Comparison of ENCODE assay signal across 8 mouse cellular contexts in genomic region chr19:45031780-45032179, GRCm38 (mm10). TPM values are rescaled to one million over a fixed set of nuclear protein-coding genes. Genes with fewer than 3 reads are reported as not detected.
DNase-seq lines count a peak whose midpoint lies in the region; ATAC-seq and TF ChIP-seq lines count a peak whose summit lies in the region.

No protein-coding gene starts in this region.

- no peak for TF ChIP-seq POLR2A in bone marrow, adult 2 months (IDR thresholded peaks at IDR 0.05; ENCODE audit: borderline replicate concordance, control insufficient read depth, low read depth, low read length)
- no peak for TF ChIP-seq POLR2A in embryonic fibroblast, embryonic 13.5 days (IDR thresholded peaks at IDR 0.05; ENCODE audit: low read depth, low read length)

- H3K9me3 ChIP-seq in G1E (replicated peaks), result no peaks in the 10 kb centered on the region
- H3K9me3 ChIP-seq in heart, postnatal 0 days (replicated peaks; ENCODE audit: control insufficient read depth, low read length), result no peaks in the 10 kb centered on the region
- no peaks in the 10 kb centered on the region for H3K9me3 ChIP-seq in lung, embryonic 14.5 days (ENCODE audit: low read depth, low read length)

- no peak for DNase-seq in G1E (ENCODE audit: low spot score)
- peak; percentile 84 for DNase-seq in heart, postnatal 0 days (ENCODE audit: low spot score)
- DNase-seq in kidney, postnatal 10 days, result peak; percentile 90
- DNase-seq in lung, embryonic 14.5 days, result peak; percentile 94
- peak; percentile 93 for DNase-seq in retina, embryonic 14.5 days (ENCODE audit: low spot score)

- peaks cover 31% of the 10 kb centered on the region for H3K4me1 ChIP-seq in G1E (ENCODE audit: insufficient read depth, low read depth, low read length)
- H3K4me1 ChIP-seq in bone marrow, adult 2 months (ENCODE audit: control insufficient read depth, insufficient read depth, low read length), result no peaks in the 10 kb centered on the region
- H3K4me1 ChIP-seq in embryonic fibroblast, embryonic 13.5 days (ENCODE audit: control insufficient read depth, insufficient read depth, low read length), result no peaks in the 10 kb centered on the region
- peaks cover 13% of the 10 kb centered on the region; the same call in 1 of the 2 replicates for H3K4me1 ChIP-seq in heart, postnatal 0 days (ENCODE audit: control insufficient read depth, insufficient read depth)
- 0 out of 2 replicates have a peak, but pooled peaks cover 6% of the 10 kb centered on the region for H3K4me1 ChIP-seq in lung, embryonic 14.5 days (ENCODE audit: insufficient read depth)

- H3K27me3 ChIP-seq in G1E (ENCODE audit: insufficient read depth, low read length), result peaks cover 22% of the 10 kb centered on the region
- H3K27me3 ChIP-seq in heart, postnatal 0 days (ENCODE audit: control insufficient read depth, insufficient read depth, low read length), result 0 out of 2 replicates have a peak, but pooled peaks cover 5% of the 10 kb centered on the region
- no peaks in the 10 kb centered on the region for H3K27me3 ChIP-seq in lung, embryonic 14.5 days (ENCODE audit: insufficient read depth, low read length)

- no peak overlapping the region for H3K27ac ChIP-seq in bone marrow, adult 2 months (ENCODE audit: control insufficient read depth, insufficient read depth, low read depth, low read length, poor library complexity)
- H3K27ac ChIP-seq in embryonic fibroblast, embryonic 13.5 days (ENCODE audit: insufficient read depth, low read length), result no peak overlapping the region
- no peak overlapping the region for H3K27ac ChIP-seq in heart, postnatal 0 days (ENCODE audit: low read depth)
- H3K27ac ChIP-seq in lung, embryonic 14.5 days (ENCODE audit: low read depth), result no peak overlapping the region

- H3K4me2 ChIP-seq in heart, postnatal 0 days (ENCODE audit: low read depth, low read length), result no peak overlapping the region
- H3K4me2 ChIP-seq in lung, embryonic 14.5 days, result no peak overlapping the region

- TF ChIP-seq EP300 in heart, postnatal 0 days (IDR thresholded peaks at IDR 0.05; ENCODE audit: low read depth), result no peak

- peaks cover 19% of the 10 kb centered on the region for H3K36me3 ChIP-seq in G1E (replicated peaks)
- peaks cover 11% of the 10 kb centered on the region for H3K36me3 ChIP-seq in heart, postnatal 0 days (replicated peaks; ENCODE audit: control insufficient read depth, insufficient read depth, low read length)
- H3K36me3 ChIP-seq in lung, embryonic 14.5 days (ENCODE audit: insufficient read depth), result peaks cover 18% of the 10 kb centered on the region

- WGBS in bone marrow, adult 2 months, result 29% methylated on average over 4 of the region's 4 CpGs
- 14% methylated on average over 4 of the region's 4 CpGs for WGBS in heart, postnatal 0 days
- 20% methylated on average over 4 of the region's 4 CpGs for WGBS in lung, embryonic 14.5 days

- no peak overlapping the region for H3K4me3 ChIP-seq in G1E (ENCODE audit: low read depth, low read length)
- H3K4me3 ChIP-seq in bone marrow, adult 2 months (replicated peaks; ENCODE audit: control insufficient read depth, low read depth, low read length), result no peak overlapping the region
- no peak overlapping the region for H3K4me3 ChIP-seq in embryonic fibroblast, embryonic 13.5 days (ENCODE audit: insufficient read depth, low read length)
- H3K4me3 ChIP-seq in heart, postnatal 0 days (ENCODE audit: low read depth, low read length), result no peak overlapping the region
- no peak overlapping the region for H3K4me3 ChIP-seq in lung, embryonic 14.5 days (ENCODE audit: low read depth, low read length)

- ATAC-seq in G1E (ENCODE audit: extremely low read depth, insufficient number of reproducible peaks, low FRiP score, poor library complexity, severe bottlenecking), result no peak
- peak; percentile 61 for ATAC-seq in heart, postnatal 0 days (ENCODE audit: insufficient read depth, low read depth)
- peak; percentile 50 for ATAC-seq in lung, embryonic 14.5 days (ENCODE audit: insufficient read depth)
- ATAC-seq in monocyte, adult 5-6 weeks (replicated peaks; ENCODE audit: insufficient number of reproducible peaks, low FRiP score, low TSS enrichment, poor library complexity, severe bottlenecking), result no peak; the same call in 1 of the 2 replicates

- H3K9ac ChIP-seq in heart, postnatal 0 days (replicated peaks; ENCODE audit: low read depth, low read length), result no peak overlapping the region
- no peak overlapping the region for H3K9ac ChIP-seq in lung, embryonic 14.5 days

- TF ChIP-seq CTCF in G1E (IDR thresholded peaks at IDR 0.05; ENCODE audit: low read depth, low read length), result peak; percentile 28; the same call in 1 of the 2 replicates
- peak; percentile 80 for TF ChIP-seq CTCF in bone marrow, adult 2 months (IDR thresholded peaks at IDR 0.05; ENCODE audit: control insufficient read depth, insufficient read depth, low read length)
- TF ChIP-seq CTCF in embryonic fibroblast, embryonic 13.5 days (IDR thresholded peaks at IDR 0.05; ENCODE audit: borderline replicate concordance, insufficient read depth, low read length), result peak; percentile 54; the same call in 1 of the 2 replicates
- TF ChIP-seq CTCF in heart, postnatal 0 days (IDR thresholded peaks at IDR 0.05; ENCODE audit: low read depth), result peak; percentile 85
- TF ChIP-seq CTCF in lung, embryonic 14.5 days (IDR thresholded peaks at IDR 0.05; ENCODE audit: low read depth), result peak; percentile 91

RNA-seq across cellular contexts. Expression of gene Pdzd7, which starts 13.7 kb away (rescaled TPM):
- not detected in 2 replicates for total RNA-seq in G1E (2014; fragmentation: Nextera tagmentation)
- 0.05 TPM in 1 of 2 replicates, not detected in the other for total RNA-seq in G1E (2017)
- 0.02 and 0.04 TPM in 2 replicates for polyA plus RNA-seq in G1E (2012)
- polyA plus RNA-seq in bone marrow, adult 2 months (2011; ENCODE audit: insufficient read depth, insufficient read length, low replicate concordance, missing spikeins), result not detected in 2 replicates
- polyA plus RNA-seq in embryonic fibroblast, embryonic 13.5 days (2011; ENCODE audit: insufficient read length, low read depth, missing spikeins), result 0.42 and 0.74 TPM in 2 replicates
- 0.65 TPM in 1 of 2 replicates, not detected in the other for total RNA-seq in heart, postnatal 0 days (2014; rRNA removed; ENCODE audit: low replicate concordance)
- polyA plus RNA-seq in heart, postnatal 0 days (2015; fragmentation: Nextera tagmentation; extraction: Ambion mirVana), result 0.10 and 0.11 TPM in 2 replicates
- 0.39 TPM in 2 replicates for polyA plus RNA-seq in lung, embryonic 14.5 days (2014; fragmentation: Nextera tagmentation; extraction: Ambion mirVana)
- total RNA-seq in monocyte, adult 5-6 weeks (2017), result not detected in 3 replicates

RNA-seq across cellular contexts. Expression of gene Sfxn3, which starts 15.5 kb away (rescaled TPM):
- total RNA-seq in G1E (2014; fragmentation: Nextera tagmentation) (26.1 and 34.6 TPM in 2 replicates), G1E (2017) (7.4 TPM in 2 replicates)
- 4.4 and 6.7 TPM in 2 replicates for polyA plus RNA-seq in G1E (2012)
- polyA plus RNA-seq in bone marrow, adult 2 months (2011; ENCODE audit: insufficient read depth, insufficient read length, low replicate concordance, missing spikeins), result 8.1 and 13.5 TPM in 2 replicates
- polyA plus RNA-seq in embryonic fibroblast, embryonic 13.5 days (2011; ENCODE audit: insufficient read length, low read depth, missing spikeins), result 94.9 and 96.8 TPM in 2 replicates
- total RNA-seq in heart, postnatal 0 days (2014; rRNA removed; ENCODE audit: low replicate concordance), result 12.8 and 16.2 TPM in 2 replicates
- polyA plus RNA-seq in heart, postnatal 0 days (2015; fragmentation: Nextera tagmentation; extraction: Ambion mirVana), result 11.3 and 12.4 TPM in 2 replicates
- polyA plus RNA-seq in lung, embryonic 14.5 days (2014; fragmentation: Nextera tagmentation; extraction: Ambion mirVana), result 18.3 and 19.6 TPM in 2 replicates
- 19.7 to 41.4 TPM (median 22.3 TPM) in 3 replicates for total RNA-seq in monocyte, adult 5-6 weeks (2017)

RNA-seq across cellular contexts. Expression of gene Lzts2, which starts 17.6 kb away (rescaled TPM):
- total RNA-seq in G1E (2014; fragmentation: Nextera tagmentation) (25.6 and 32.7 TPM in 2 replicates), G1E (2017) (21.7 and 28.5 TPM in 2 replicates)
- 122 and 157 TPM in 2 replicates for polyA plus RNA-seq in G1E (2012)
- 3.1 and 11.2 TPM in 2 replicates for polyA plus RNA-seq in bone marrow, adult 2 months (2011; ENCODE audit: insufficient read depth, insufficient read length, low replicate concordance, missing spikeins)
- 54.1 and 62.0 TPM in 2 replicates for polyA plus RNA-seq in embryonic fibroblast, embryonic 13.5 days (2011; ENCODE audit: insufficient read length, low read depth, missing spikeins)
- total RNA-seq in heart, postnatal 0 days (2014; rRNA removed; ENCODE audit: low replicate concordance), result 76.5 and 127 TPM in 2 replicates
- 29.7 TPM in 2 replicates for polyA plus RNA-seq in heart, postnatal 0 days (2015; fragmentation: Nextera tagmentation; extraction: Ambion mirVana)
- 68.5 and 75.4 TPM in 2 replicates for polyA plus RNA-seq in lung, embryonic 14.5 days (2014; fragmentation: Nextera tagmentation; extraction: Ambion mirVana)
- 1.5 TPM in 1 of 3 replicates, not detected in the others for total RNA-seq in monocyte, adult 5-6 weeks (2017)

RNA-seq across cellular contexts. Expression of gene Mrpl43, which starts 25.5 kb away (rescaled TPM):
- total RNA-seq in G1E (2014; fragmentation: Nextera tagmentation) (35.6 and 41.8 TPM in 2 replicates), G1E (2017) (39.7 and 42.2 TPM in 2 replicates)
- polyA plus RNA-seq in G1E (2012), result 91.6 and 94.7 TPM in 2 replicates
- polyA plus RNA-seq in bone marrow, adult 2 months (2011; ENCODE audit: insufficient read depth, insufficient read length, low replicate concordance, missing spikeins), result 18.7 and 23.9 TPM in 2 replicates
- polyA plus RNA-seq in embryonic fibroblast, embryonic 13.5 days (2011; ENCODE audit: insufficient read length, low read depth, missing spikeins), result 31.1 and 36.9 TPM in 2 replicates
- total RNA-seq in heart, postnatal 0 days (2014; rRNA removed; ENCODE audit: low replicate concordance), result 75.4 and 76.4 TPM in 2 replicates
- 82.5 and 83.7 TPM in 2 replicates for polyA plus RNA-seq in heart, postnatal 0 days (2015; fragmentation: Nextera tagmentation; extraction: Ambion mirVana)
- 61.3 and 63.6 TPM in 2 replicates for polyA plus RNA-seq in lung, embryonic 14.5 days (2014; fragmentation: Nextera tagmentation; extraction: Ambion mirVana)
- 32.9 to 51.9 TPM (median 38.9 TPM) in 3 replicates for total RNA-seq in monocyte, adult 5-6 weeks (2017)

RNA-seq across cellular contexts. Expression of gene Twnk, which starts 26.3 kb away (rescaled TPM):
- total RNA-seq in G1E (2014; fragmentation: Nextera tagmentation), result 19.3 and 22.4 TPM in 2 replicates
- total RNA-seq in G1E (2017), result 20.4 and 22.0 TPM in 2 replicates
- 14.1 and 14.7 TPM in 2 replicates for polyA plus RNA-seq in G1E (2012)
- 6.2 and 13.5 TPM in 2 replicates for polyA plus RNA-seq in bone marrow, adult 2 months (2011; ENCODE audit: insufficient read depth, insufficient read length, low replicate concordance, missing spikeins)
- 7.8 and 8.3 TPM in 2 replicates for polyA plus RNA-seq in embryonic fibroblast, embryonic 13.5 days (2011; ENCODE audit: insufficient read length, low read depth, missing spikeins)
- total RNA-seq in heart, postnatal 0 days (2014; rRNA removed; ENCODE audit: low replicate concordance), result 12.9 and 13.0 TPM in 2 replicates
- polyA plus RNA-seq in heart, postnatal 0 days (2015; fragmentation: Nextera tagmentation; extraction: Ambion mirVana), result 14.0 and 14.9 TPM in 2 replicates
- 13.0 and 14.8 TPM in 2 replicates for polyA plus RNA-seq in lung, embryonic 14.5 days (2014; fragmentation: Nextera tagmentation; extraction: Ambion mirVana)
- total RNA-seq in monocyte, adult 5-6 weeks (2017), result 6.8 to 11.9 TPM (median 8.7 TPM) in 3 replicates

Comparison
In these comparisons a context has a peak if more than half of its experiments do, and no peak if none do; other contexts are left out.
1. ATAC-seq: peak in heart, postnatal 0 days (single experiment) and lung, embryonic 14.5 days (single experiment); none in G1E (single experiment) and monocyte, adult 5-6 weeks (single experiment).
2. CTCF ChIP-seq: peak in every context shown above with its lines; median percentile 91 in lung, embryonic 14.5 days; 85 in heart, postnatal 0 days; 80 in bone marrow, adult 2 months; 54 in embryonic fibroblast, embryonic 13.5 days; 28 in G1E.